Mouse (Mus musculus) MEL (cell line): ENCODE data around the gene Arid1b. TPM values are rescaled to one million over a fixed set of nuclear protein-coding genes. Genes with fewer than 3 reads are reported as not detected.

ENCODE experiments used
- DNase-seq: peaks from one replicate; pipeline ENCODE4 v3.0.0; 2011; ENCODE audit warnings: low read depth, low spot score
- H3K27ac ChIP-seq: 2 replicates; pipeline ENCODE4 v1.5.1; 2012; ENCODE audit warnings: low read depth, mild to moderate bottlenecking, control low read depth, low read length, moderate library complexity; ENCODE audit not compliant: control insufficient read depth
- H3K27me3 ChIP-seq, 2 experiments: fragments of 150-350 bp in 1 of 2; sonication (generic) in 1 of 2; 2 replicates each; pipeline ENCODE4 v1.6.1; 2012; ENCODE audit warnings: low read length in 2 of 2, mild to moderate bottlenecking in 2 of 2, improper control_type of control experiment in 1 of 2, moderate library complexity in 1 of 2; ENCODE audit not compliant: insufficient read depth in 2 of 2, control insufficient read depth in 1 of 2
- H3K36me3 ChIP-seq, 2 experiments: 2 replicates each; pipeline ENCODE4 v1.6.1; 2012 to 2014; ENCODE audit warnings: low read length in 2 of 2, improper control_type of control experiment in 1 of 2, inconsistent platforms in 1 of 2, mild to moderate bottlenecking in 1 of 2; ENCODE audit not compliant: insufficient read depth in 2 of 2, control insufficient read depth in 1 of 2
- H3K4me1 ChIP-seq, 2 experiments: fragments of 150-350 bp in 1 of 2; sonication (generic) in 1 of 2; 2 replicates each; pipeline ENCODE4 v1.6.1; 2012; ENCODE audit warnings: low read length in 2 of 2, improper control_type of control experiment in 1 of 2, mild to moderate bottlenecking in 1 of 2; ENCODE audit not compliant: insufficient read depth in 2 of 2, control insufficient read depth in 1 of 2
- H3K4me3 ChIP-seq, 2 experiments: fragments of 150-350 bp in 1 of 2; sonication (generic) in 1 of 2; 2 replicates each; pipeline ENCODE4 v1.5.1; 2012; ENCODE audit warnings: low read depth in 2 of 2, low read length in 2 of 2, mild to moderate bottlenecking in 2 of 2, moderate library complexity in 2 of 2, control low read depth in 1 of 2, improper control_type of control experiment in 1 of 2; ENCODE audit not compliant: control insufficient read depth in 1 of 2, insufficient read depth in 1 of 2
- H3K79me2 ChIP-seq: 2 replicates; pipeline ENCODE4 v1.6.1; 2012; ENCODE audit warnings: mild to moderate bottlenecking, low read length, moderate library complexity; ENCODE audit not compliant: control insufficient read depth, poor library complexity, insufficient read depth
- H3K9ac ChIP-seq: 2 replicates; pipeline ENCODE4 v1.6.1; 2012; ENCODE audit warnings: low read depth, mild to moderate bottlenecking, control low read depth, low read length, moderate library complexity; ENCODE audit not compliant: control insufficient read depth, poor library complexity, severe bottlenecking
- H3K9me3 ChIP-seq: fragments of 150-350 bp; sonication (generic); replicated peaks from 2 replicates; pipeline ENCODE4 v1.6.1; 2012; ENCODE audit warnings: mild to moderate bottlenecking, low read length, improper control_type of control experiment, moderate library complexity; ENCODE audit not compliant: insufficient read depth
- CHD1 ChIP-seq: IDR thresholded peaks from 2 replicates; pipeline ENCODE4 v1.6.1; 2012; ENCODE audit warnings: low read depth, mild to moderate bottlenecking, inconsistent platforms, low read length, improper control_type of control experiment
- CHD2 ChIP-seq: IDR thresholded peaks from 2 replicates; pipeline ENCODE4 v1.6.1; 2011; ENCODE audit warnings: low read length, improper control_type of control experiment
- ELF1 ChIP-seq: IDR thresholded peaks from 2 replicates; pipeline ENCODE4 v1.6.1; 2014; ENCODE audit warnings: low read depth, mild to moderate bottlenecking, inconsistent platforms, low read length, improper control_type of control experiment, moderate library complexity
- GABPA ChIP-seq: IDR thresholded peaks from 2 replicates; pipeline ENCODE4 v1.6.1; 2012; ENCODE audit warnings: low read depth, mild to moderate bottlenecking, inconsistent platforms, low read length, improper control_type of control experiment, moderate library complexity
- KAT2A ChIP-seq: conservative IDR thresholded peaks from 2 replicates; pipeline ENCODE4 v1.6.1; 2012; ENCODE audit warnings: low read depth, low read length, improper control_type of control experiment, inconsistent platforms
- MEF2A ChIP-seq: IDR thresholded peaks from 2 replicates; pipeline ENCODE4 v1.6.1; 2014; ENCODE audit warnings: low read depth, mild to moderate bottlenecking, inconsistent platforms, low read length, improper control_type of control experiment; ENCODE audit not compliant: poor library complexity, insufficient replicate concordance, severe bottlenecking; ENCODE audit errors: extremely low read depth
- MYB ChIP-seq: IDR thresholded peaks from 2 replicates; pipeline ENCODE4 v1.6.1; 2011; ENCODE audit warnings: mild to moderate bottlenecking, low read depth, low read length, improper control_type of control experiment
- MYC ChIP-seq: IDR thresholded peaks from 2 replicates; pipeline ENCODE4 v1.6.1; 2011; ENCODE audit warnings: low read depth, mild to moderate bottlenecking, low read length, improper control_type of control experiment, moderate library complexity
- NELFE ChIP-seq: IDR thresholded peaks from 2 replicates; pipeline ENCODE4 v1.6.1; 2011; ENCODE audit warnings: low read depth, low read length, improper control_type of control experiment
- NRF1 ChIP-seq: IDR thresholded peaks from 2 replicates; pipeline ENCODE4 v1.6.1; 2014; ENCODE audit warnings: low read depth, mild to moderate bottlenecking, inconsistent platforms, low read length, improper control_type of control experiment, moderate library complexity; ENCODE audit not compliant: poor library complexity, insufficient read depth, severe bottlenecking
- POLR2A ChIP-seq, 2 experiments: IDR thresholded peaks; 2 replicates each; pipeline ENCODE4 v1.6.1; 2011 to 2012; ENCODE audit warnings: low read length in 2 of 2, mild to moderate bottlenecking in 2 of 2, control low read depth in 1 of 2, improper control_type of control experiment in 1 of 2, low read depth in 1 of 2, moderate library complexity in 1 of 2; ENCODE audit not compliant: control insufficient read depth in 1 of 2, insufficient read depth in 1 of 2, poor library complexity in 1 of 2
- POLR2AphosphoS2 ChIP-seq: IDR thresholded peaks from 2 replicates; pipeline ENCODE4 v1.6.1; 2011; ENCODE audit warnings: low read length, improper control_type of control experiment
- POLR2AphosphoS5 ChIP-seq: IDR thresholded peaks from 2 replicates; pipeline ENCODE4 v1.6.1; 2012; ENCODE audit warnings: low read depth, borderline replicate concordance, mild to moderate bottlenecking, inconsistent platforms, low read length, moderate library complexity, mixed read lengths
- RCOR1 ChIP-seq: IDR thresholded peaks from 2 replicates; pipeline ENCODE4 v1.6.1; 2012; ENCODE audit warnings: low read depth, mild to moderate bottlenecking, inconsistent platforms, low read length, improper control_type of control experiment
- TAL1 ChIP-seq: IDR thresholded peaks from 2 replicates; pipeline ENCODE4 v1.6.1; 2012; ENCODE audit warnings: mild to moderate bottlenecking, inconsistent platforms, low read length, moderate library complexity, mixed read lengths
- TCF12 ChIP-seq: IDR thresholded peaks from 2 replicates; pipeline ENCODE4 v1.6.1; 2014; ENCODE audit warnings: low read depth, mild to moderate bottlenecking, inconsistent platforms, low read length, improper control_type of control experiment, moderate library complexity
- USF1 ChIP-seq: IDR thresholded peaks from 2 replicates; pipeline ENCODE4 v1.6.1; 2014; ENCODE audit warnings: low read depth, mild to moderate bottlenecking, inconsistent platforms, low read length, improper control_type of control experiment, moderate library complexity
- ZKSCAN1 ChIP-seq: IDR thresholded peaks from 2 replicates; pipeline ENCODE4 v1.6.1; 2012; ENCODE audit warnings: low read depth, mild to moderate bottlenecking, inconsistent platforms, low read length, improper control_type of control experiment, moderate library complexity
- ZMIZ1 ChIP-seq: IDR thresholded peaks from 2 replicates; pipeline ENCODE4 v1.6.1; 2012; ENCODE audit warnings: low read depth, mild to moderate bottlenecking, inconsistent platforms, low read length, improper control_type of control experiment, moderate library complexity
- ZNF384 ChIP-seq: IDR thresholded peaks from 2 replicates; pipeline ENCODE4 v1.6.1; 2012; ENCODE audit warnings: low read depth, mild to moderate bottlenecking, inconsistent platforms, low read length, improper control_type of control experiment
- polyA plus RNA-seq, 2 experiments: library from polyadenylated mRNA; stranded (reverse) in 1 of 2; unstranded in 1 of 2; fragments of >175 nt in 1 of 2; fragments of >200 nt in 1 of 2; gene quantifications; 2 replicates each; pipeline versions ENCODE4 v1.2.1 to v1.2.4; 2012; ENCODE audit warnings: low replicate concordance in 2 of 2, low read depth in 1 of 2; ENCODE audit not compliant: insufficient read length in 2 of 2, insufficient read depth in 1 of 2, missing spikeins in 1 of 2
- total RNA-seq: library from RNA; depleted of rRNA; stranded (reverse); fragments of 300-350 nt; gene quantifications from 2 replicates; pipeline ENCODE4 v1.2.3, GENCODE M21; 2012

The Arid1b gene
- total and polyA plus RNA-seq, 3 experiments, result 13.4 to 17.4 TPM; not detected in 1

DNA sequence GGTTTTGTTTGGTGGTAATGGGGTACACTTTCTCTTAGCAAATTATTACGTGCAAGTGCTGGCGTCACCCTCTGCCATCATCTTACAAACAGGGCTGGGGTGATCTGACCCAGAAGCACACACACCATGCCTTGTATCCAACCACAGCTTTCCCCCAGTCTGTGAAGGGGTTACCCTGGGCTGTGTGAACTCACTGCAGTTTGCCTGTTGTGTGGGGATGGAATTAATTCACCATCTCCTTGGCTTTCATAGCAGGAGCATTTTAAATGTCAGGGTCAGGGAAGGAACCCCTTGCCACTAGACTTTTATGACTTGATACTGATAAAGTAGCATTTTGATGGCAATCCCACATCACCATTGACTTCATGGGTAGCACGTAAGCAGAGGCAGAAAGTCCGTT lies 102.9 kb downstream of the Arid1b start:
- Histone ChIP-seq H3K27ac (no peak overlapping the region), H3K4me3 (no peak overlapping the region), H3K4me1 (peaks cover 12 to 19% of the 10 kb centered on the region in 2 experiments)
- TF ChIP-seq ZMIZ1 (no peak), NRF1 (no peak), ELF1 (no peak), POLR2AphosphoS2 (no peak), ZNF384 (no peak), RCOR1 (no peak), TAL1 (no peak), MYB (no peak), CHD2 (no peak), GABPA (no peak), ZKSCAN1 (no peak), NELFE (no peak), TCF12 (no peak), KAT2A (no peak), MEF2A (no peak), MYC (no peak), POLR2A (IDR thresholded peaks at IDR 0.05; ENCODE audit: control insufficient read depth in 1 of 2, insufficient read depth in 1 of 2, low read depth in 1 of 2, low read length in 2 of 2, poor library complexity in 1 of 2) (no peak)
- TF ChIP-seq, all 39 proteins: peak for 0
- H3K79me2 ChIP-seq, result peaks cover 9% of the 10 kb centered on the region; the same call in 1 of the 2 replicates
- no peaks in the 10 kb centered on the region for H3K27me3 ChIP-seq
- no peak overlapping the region for H3K9ac ChIP-seq
- DNase-seq, result no peak
- peaks cover 0 to 24% of the 10 kb centered on the region in 2 experiments; a peak in 2 of 4 replicates for H3K36me3 ChIP-seq
- no peaks in the 10 kb centered on the region for H3K9me3 ChIP-seq

GRCm38 (mm10) chr17:5097545-5098475 lies 103.7 kb downstream of the Arid1b start:
- Histone ChIP-seq H3K9me3 (no peaks in the 10 kb centered on the region), H3K79me2 (peaks cover 10% of the 10 kb centered on the region; the same call in 1 of the 2 replicates), H3K36me3 (peaks cover 0 to 24% of the 10 kb centered on the region in 2 experiments; a peak in 2 of 4 replicates), H3K27me3 (no peaks in the 10 kb centered on the region), H3K4me3 (no peak overlapping the region), H3K27ac (peak overlapping the region; percentile 39; the same call in 1 of the 2 replicates), H3K4me1 (peaks cover 12 to 19% of the 10 kb centered on the region in 2 experiments), H3K9ac (no peak overlapping the region)
- no peak for DNase-seq
- TF ChIP-seq POLR2AphosphoS5 (no peak), TAL1 (no peak), USF1 (0 out of 2 replicates have a peak, but pooled peaks have one; percentile 43), CHD1 (no peak)
